Mouse (Mus musculus) testis, postnatal 14 days (tissue): ENCODE measurements around the gene Dnhd1.

Experiments
- DNase-seq: peaks from one replicate; pipeline ENCODE4 v3.0.0; 2021; ENCODE audit warnings: low spot score

Gene Dnhd1

DNA sequence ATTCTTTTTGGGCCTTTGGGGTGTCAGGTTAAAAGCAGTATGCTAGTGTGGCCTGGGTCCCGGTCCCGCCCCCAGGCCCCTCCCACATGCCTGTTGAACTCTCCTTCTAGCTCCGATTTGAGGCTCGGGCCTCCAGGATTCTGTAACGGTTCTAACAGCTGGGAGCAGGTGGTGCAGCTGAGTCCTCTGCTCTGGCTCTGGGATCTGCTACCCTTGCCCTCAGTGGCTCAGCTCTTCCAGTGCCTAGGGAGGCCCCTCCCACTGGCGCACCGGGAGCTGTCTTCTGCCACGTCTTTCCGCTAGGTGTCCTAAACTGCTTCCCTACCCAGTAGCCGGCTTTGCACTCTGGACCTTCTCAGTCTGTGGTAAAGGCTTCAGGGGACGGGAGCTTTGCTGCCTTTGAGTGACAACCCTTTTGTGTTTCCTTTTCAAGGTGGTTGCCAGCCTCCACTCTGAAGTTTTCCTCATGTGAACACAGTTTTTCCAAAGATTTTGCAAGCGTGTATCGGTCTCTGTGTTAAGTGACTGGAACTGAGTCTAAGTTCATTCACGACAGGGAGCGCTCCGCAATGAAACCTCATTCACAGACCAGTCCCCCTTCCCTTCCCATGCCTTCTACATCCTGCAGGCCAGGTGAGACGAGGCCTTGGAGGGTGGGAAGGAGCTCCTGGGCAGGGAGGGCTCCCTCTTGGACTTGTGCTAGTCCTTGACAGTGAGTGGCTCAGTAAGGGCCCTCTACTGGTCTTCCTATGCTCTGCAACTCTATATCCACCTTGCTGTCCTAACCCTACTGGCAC, at the start of gene Dnhd1:
Gene Dnhd1 (plus strand): TSS at position 189 of the 797 bp plus-strand sequence.
- peak; percentile 75 for DNase-seq

DNA sequence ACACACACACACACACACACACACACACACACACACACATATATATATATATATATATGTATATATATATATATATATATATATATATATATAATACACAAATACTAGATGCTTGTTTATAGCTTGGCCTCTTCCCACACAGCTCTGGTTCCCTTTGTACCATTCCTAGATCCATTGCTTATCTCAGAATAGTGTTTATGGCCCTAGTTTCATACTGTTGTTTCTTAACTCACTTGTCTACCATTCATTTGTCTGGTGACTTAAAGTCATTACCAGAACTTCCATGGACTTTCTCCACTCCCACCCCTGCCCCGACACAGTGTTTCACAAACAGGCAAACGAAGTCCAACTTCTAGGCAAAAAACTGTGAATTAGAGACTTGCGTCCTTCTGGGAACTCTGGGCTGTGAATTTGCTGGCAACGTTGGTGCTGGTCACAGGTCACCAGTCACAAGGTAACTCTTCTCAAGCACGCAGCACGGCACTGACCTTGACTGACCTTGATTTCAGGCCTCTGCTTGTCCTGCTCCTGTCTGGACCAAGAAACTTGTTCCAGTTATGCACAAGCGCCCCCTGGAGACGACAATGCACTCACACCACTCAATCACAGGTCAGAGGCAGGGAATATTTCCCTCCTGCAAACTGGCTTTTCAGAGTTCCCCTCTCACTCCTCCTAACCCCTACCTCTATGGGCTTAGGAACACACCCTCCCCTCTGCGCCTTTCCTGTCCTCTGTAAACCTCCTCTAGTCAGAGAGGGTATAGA, 47.6 kb upstream of the Dnhd1 start:
- DNase-seq: peak; percentile 28

DNA sequence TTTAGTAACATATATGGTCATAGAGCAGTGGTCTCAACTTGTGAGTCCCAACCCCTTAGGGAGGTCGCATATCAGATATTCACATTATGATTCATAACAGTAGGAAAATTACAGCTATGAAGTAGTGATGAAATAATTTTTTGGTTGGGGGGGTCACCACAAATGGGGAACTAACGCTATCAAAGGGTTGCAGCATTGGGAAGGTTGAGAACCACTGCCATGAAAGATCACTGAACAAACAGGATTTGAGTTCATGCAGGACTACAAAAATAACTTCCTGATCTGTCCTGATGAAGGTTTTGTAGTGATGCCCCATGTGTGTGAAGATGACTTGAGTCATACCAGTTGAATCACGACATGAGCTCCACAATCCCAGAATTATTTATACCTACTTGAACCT, 42.2 kb upstream of the Dnhd1 start:
- no peak for DNase-seq

DNA sequence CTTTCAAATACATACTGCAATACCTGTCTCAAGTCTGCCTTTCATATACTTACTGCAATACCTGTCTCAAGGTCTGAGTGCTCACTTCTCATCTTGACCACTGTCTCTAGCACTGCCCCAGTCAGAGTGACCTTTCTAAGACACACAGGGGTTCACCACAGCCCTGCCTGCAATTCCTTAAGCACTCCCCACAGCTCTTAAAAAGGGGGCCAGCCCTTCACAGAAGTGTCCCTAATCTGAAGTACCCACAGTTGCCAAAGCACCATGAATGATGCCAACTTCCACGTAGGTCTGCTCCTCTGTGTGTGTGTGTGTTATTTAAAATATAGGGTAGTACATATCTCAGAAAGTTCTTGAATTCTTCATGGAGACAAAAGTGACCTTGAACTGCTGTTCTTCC, 38.9 kb upstream of the Dnhd1 start:
- DNase-seq: no peak

DNA sequence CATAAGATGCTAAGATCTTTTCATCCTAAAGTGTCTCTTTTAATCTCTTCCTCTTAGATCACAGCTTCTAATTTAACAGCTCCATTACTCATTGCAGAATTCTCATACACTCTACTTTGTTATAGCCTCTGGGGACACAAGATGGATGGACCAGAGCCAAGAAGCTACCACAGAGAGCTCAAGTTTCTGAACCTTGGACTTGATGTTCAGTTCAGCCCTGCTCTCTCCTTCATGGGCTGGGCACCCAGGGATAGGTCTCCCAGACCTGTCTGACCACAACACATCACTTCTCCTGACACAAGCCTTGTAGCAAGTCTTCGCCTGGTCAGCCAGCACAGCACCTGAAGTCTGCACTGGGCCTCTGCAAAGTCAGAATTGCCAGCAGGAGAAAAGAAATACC, 36.2 kb upstream of the Dnhd1 start:
- no peak for DNase-seq

DNA sequence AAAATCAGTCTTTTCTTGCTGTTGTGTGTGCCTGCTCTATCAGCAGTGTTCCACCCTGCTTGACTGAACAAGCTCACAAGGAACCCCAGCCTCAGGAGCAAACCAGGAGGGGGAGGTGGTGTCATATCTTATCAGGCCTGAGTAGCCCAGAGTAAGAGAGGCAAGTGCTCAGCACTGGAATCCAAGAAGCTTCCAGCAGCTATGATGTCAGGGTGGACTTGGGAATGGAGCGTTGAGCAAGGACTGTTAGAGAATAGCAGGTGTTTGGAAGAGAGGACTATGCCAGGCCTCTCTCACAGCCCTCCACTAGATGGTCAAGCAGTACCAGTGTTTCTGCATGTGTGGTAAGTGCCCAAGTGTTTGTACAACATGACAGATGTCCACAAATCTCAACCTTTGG, 34.9 kb upstream of the Dnhd1 start:
- no peak for DNase-seq

DNA sequence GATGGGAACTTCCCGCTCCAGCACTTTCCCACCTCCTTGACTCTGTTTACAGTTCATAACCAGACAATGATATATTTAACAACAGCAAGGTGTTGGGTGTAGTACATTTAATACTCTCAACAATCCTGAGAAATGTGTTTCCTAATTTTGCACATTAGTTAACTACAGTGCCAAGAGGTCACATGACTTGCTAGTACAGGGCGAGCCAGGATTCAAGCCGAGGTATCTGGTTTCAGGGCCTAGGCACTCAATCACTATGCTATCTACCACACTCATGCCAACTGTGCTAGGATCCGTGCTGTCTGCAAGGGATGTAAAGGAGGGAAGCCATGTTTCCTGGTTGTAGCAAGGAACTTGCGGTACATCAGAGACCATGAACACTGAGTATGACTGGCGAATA, 34.1 kb upstream of the Dnhd1 start:
- no peak for DNase-seq

DNA sequence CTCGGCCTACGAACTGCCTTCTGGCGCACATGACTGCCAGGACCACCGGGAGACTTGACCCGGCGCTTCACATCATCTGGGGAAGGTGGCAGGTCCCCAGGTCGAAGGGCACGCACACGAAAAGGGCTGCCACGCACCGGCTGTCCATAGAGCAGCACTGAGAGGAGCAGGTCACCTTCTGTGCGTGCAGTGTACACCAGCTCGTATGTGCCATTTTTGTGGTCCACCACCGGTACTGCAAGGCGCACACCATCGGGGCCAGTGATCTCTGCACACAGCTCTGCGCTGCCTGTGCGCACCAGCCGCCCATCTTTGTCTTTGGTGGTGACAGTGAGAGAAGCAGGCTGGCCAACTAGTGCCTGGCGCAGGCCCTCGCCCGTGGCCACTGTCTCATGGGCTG, 32.8 kb upstream of the Dnhd1 start:
- no peak for DNase-seq

DNA sequence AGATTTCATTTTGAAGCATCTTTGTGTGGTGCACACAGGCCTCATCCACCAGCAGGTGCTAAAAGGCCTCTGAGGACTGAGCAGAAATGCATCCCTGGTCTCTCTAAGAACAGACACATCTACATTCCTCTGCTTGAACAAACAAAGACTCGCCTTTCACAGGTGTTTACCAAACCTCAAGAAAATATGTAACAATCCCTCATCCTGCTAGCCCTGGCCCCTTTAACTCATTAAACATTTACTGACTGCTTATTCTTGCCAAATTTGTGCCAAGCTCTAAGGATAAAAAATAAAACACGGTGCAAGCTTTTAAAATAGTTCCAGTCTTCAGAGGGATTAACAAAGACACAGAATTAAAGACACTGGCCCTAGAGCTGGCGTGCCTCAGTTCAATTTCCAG, 30.9 kb upstream of the Dnhd1 start:
- DNase-seq: no peak

DNA sequence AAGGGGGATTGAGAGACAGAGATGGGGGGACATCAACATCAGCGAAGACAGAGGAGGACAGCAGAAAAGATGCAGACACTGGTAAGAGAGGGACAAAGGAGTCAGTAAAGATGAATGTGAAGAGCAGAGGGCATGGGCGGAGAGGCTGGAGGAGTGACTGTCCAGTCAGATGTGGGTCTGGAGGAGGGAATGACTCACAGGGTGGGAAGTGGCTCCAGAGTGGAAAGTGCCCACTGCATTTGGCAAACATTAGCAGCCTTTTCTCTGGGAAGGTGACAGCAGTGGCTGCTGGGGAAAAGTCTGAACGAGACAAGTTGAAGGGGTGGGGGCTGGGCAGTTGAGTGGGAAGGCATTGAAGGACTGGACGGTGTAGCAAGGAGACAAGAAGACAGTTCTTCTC, 29.6 kb upstream of the Dnhd1 start:
- DNase-seq: no peak

DNA sequence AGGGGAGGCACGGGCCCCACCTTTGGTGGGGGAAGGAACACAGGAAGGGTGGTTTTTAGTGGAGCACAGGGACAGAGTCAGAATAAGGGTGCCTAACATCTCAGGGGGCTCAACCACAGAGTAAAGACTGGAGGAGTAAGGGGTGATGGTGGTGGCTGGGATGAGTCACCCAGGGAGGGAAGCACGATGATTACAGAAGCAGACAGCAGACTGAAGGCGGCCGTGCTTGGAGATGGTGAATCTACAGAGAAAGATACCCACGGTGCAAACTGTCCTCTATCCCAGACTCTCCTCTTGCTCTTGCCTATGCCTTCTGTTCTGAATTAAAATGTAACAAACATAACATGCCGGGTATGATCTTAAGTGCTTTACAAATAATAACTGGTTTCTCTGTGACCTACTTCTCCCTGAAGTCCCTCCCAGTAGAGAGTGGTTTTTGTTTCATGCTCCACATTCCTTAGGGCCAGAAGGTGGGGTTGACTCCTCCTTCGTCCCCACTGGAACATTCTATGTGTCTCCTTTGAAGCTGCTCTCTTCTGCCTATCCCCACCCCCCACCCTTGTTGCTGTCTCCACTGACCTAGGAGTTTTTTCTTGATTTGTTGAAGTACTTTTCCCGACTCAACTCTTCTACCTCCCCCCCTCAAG, 28.9 kb upstream of the Dnhd1 start:
- DNase-seq: no peak

DNA sequence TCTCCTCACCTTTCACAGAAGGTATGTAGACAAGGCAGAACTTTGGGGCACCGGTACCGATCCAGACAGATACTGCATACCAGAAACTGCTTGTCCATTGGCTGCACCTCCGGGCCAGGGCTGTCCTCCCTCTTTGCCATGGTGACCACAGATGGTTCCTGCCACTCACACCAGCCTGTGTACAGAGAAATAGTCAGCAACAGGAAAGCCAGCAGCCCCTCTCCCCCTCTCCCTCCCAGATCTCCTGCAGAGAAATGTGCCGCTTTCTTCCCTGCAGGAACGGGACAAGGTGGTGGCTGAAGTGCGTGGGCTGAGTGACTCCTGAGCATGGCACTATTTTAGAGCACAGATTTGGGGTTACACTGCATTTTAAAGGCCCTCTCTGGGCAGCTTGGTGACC, 25.2 kb upstream of the Dnhd1 start:
- DNase-seq: no peak

DNA sequence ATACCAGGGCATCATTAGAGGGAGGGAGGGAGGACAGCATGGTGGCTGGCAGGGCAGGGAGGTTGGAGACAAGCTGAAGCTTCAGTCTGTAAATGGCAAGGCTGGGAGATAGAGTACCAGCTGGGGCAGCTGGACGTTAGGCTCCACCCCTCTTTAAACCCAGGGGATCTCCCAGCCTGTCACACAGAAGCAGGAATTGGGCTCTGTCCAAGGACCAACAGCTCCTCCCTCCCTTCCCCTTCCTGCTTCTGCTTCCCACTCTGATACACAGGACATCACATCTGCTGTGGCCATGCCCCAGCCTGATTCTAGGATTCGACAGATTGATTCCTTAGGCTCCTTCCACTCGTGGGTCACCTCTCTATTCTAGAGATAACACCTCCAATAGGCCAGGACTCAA, 22.0 kb upstream of the Dnhd1 start:
- DNase-seq: no peak

DNA sequence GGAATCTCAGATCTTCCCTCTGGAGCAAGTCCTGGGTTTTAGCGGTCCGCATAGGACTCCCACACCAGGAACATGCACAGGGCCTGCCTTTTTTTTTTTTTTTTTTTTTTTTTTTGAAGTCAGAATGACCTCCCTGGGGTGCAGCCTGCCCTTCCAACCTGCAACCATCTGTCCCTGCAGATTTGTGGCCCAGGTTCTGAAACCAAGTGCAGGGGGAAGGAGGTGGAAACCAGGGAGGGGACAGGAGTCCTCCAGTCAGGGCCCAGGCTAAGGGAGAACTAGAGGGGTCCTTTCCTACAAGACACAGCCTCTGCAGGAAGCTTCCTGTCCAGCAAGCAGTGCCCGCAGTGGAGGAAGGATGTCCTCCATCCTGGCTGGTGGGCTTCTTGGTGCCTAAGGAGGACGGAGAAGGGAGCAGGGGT, 18.1 kb upstream of the Dnhd1 start:
- no peak for DNase-seq

DNA sequence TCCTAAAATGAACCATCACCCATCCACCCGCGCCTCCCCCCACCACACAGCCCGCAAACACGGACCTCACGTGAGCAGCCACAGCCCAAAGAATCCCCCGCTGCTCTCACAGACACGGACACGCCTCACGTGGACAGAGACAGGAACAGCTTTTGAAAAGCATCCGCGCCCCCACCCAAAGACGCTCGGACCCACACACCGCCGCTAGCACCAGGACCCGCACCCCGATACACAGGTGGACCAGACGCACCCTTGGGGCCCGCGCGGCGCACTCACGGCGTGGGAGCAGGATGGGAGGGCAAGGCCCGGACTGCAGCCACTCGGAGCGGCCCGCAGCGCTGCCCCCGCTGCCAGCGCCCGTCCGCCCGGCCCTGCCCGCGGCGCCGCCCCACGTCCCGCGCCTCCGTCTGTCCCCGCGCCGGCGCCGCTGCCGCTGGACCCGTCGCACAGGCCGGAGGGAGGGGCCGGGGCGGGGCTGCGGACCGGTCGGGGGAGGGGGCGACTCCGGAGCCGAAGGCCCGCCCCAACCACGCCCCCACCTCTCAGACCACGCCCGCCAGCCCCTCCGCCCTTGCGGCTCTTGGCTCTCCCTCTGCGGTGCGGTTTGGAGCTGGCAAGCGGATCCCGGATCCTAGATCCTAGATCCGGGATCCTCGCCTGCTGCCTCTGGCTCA, 17.4 kb upstream of the Dnhd1 start, which contains the start of gene Trim3:
Gene Trim3 (minus strand): TSS at position 445 of the 674 bp plus-strand sequence.
- DNase-seq: peak; percentile 88

DNA sequence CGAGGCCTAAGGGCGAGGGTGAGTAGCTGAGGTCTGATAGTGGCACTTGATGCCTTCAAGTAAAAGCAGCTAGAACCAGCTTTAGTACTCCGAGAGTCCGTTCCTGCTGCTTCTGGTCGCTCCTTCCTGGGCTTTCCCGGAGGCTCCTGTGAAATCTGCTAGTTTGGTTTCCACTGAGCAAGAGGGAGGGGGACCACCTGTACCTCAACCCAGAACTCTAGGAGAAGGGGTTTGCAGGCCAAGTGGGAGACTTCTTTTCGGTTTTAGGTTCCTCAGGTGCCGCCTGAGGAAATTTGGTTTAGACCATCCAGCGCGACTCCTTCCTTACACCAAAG, 16.9 kb upstream of the Dnhd1 start:
- DNase-seq: no peak

DNA sequence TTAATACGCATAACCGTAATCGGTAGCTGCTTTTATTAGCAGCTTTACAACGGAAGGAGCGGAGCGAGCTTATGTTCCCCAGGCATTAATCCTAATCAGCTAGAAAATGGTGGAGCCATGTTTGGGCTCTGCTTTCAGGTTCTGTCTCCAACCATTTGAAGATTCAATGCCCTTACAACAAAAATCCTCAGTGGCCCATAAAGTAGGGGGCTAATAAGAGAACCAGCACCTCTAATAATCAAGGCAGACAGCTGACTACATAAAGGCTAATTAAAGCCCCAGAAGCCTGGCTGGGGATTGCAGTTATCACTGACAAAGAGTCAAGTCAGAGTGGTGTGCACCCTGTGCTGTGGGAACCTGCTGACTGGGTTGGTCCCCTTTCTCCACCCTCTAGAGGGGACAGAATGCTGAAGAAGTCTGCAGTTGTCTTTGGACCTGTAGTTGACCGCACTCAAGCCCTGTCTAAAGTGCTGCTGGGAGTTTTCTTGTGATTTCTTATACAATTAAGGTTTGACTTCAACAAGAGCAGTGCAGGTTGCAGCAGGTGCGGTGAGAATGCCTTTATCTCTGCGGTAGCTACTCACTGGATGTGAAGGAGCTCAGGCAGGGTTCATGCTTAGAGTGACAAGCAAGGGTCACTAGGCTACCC, 16.2 kb upstream of the Dnhd1 start:
- DNase-seq: no peak

DNA sequence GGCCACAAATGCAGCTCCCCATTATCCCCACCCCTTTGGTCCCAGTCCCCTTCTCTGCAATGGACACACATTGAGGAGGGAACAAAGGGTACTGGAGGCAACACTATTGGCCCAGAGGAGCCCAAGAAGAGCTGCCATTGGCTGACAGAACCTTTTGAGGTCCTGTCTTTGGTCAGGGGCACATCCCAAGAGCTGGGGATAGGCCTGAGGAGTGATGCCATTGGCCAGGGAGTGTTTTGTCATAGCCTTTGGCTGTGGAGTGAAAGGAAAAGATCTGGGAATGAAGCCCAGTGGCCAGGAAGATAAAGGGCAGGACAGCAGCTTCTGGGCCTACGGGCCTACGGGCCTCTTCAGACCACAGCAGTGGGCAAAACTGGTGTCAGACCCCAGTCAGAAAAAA, 14.9 kb upstream of the Dnhd1 start:
- DNase-seq: no peak

DNA sequence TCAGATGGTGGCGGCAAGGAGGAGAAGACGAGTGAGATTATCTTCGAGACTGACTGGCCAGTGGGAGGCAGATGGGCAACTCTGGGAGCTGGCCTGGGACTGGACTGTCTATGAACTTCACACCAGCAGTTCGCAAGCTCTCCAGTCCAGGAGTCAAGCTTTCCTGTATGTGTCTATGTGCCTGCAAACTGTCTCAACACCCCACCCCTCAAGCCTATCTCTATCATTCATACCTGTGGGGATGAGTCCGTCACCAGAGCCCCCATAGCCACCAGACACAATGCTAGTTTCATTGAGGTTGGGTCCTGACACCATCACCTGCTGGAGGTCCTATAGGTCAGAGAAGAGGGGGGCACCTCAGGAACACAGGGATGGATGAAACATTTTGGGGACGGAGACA, 11.9 kb upstream of the Dnhd1 start:
- no peak for DNase-seq

DNA sequence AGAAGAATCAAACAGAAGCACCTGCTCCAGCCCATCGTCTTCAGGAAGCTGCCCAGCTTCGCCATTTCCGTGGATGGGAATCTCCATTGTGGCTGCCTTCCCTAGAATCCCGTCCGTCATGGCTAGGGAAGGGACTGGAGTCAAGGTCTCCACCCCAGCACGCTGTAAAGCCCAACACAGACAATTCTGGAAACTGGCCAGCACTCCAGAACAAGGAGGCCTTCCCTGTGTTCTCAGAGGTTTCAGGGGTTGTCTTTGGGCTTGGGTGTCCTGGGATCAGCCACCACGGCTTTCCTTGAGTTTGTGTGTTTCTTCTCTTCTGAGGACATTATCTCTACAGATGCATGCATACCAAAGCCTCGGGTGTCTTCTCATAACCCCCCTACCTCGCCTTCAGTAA, 11.3 kb upstream of the Dnhd1 start:
- DNase-seq: peak; percentile 50

DNA sequence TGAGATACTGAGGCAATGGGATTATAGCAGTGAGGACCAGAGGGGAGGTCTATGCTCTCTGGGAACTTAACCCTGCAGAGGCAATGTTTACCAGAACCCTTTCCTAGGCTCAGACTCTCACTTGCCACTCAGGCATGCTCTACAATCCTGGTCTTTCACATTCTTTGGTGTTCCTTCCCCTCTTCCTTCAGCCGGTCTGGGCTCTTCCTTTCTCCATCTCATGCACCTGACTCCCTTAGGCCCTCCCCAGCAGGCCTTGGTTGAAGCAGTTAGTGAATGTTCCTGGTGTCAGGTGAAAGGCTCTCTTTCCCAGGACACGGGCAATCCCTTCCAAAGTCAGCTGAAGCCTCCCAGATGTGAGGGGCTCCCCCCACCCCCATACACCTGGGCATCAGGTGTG, 10.9 kb upstream of the Dnhd1 start, which contains the start of gene Timm10b:
Gene Timm10b (plus strand): TSS at position 301 of the 400 bp plus-strand sequence.
- no peak for DNase-seq
